Mouse (Mus musculus) olfactory bulb, adult 2 months (tissue): ENCODE data around the gene Plin5.

Source experiments
- CTCF ChIP-seq: fragments of 200-500 bp; IDR thresholded peaks from 2 replicates; pipeline ENCODE4 v1.5.1; 2012; ENCODE audit warnings: low read depth, mild to moderate bottlenecking, low read length, moderate library complexity; ENCODE audit not compliant: insufficient read depth
- POLR2A ChIP-seq: fragments of 200-500 bp; IDR thresholded peaks from 2 replicates; pipeline ENCODE4 v1.6.1; 2012; ENCODE audit warnings: mild to moderate bottlenecking, low read depth, low read length, moderate library complexity; ENCODE audit not compliant: insufficient read depth

GRCm38 (mm10) chr17:56108334-56109044 is 8.9 kb downstream of the Plin5 start:
- TF ChIP-seq CTCF (no peak), POLR2A (no peak)
